Mouse (Mus musculus) kidney, adult 2 months (tissue): ENCODE data around the gene Ccnf.

Experiments used
- CTCF ChIP-seq: fragments of 200-500 bp; conservative IDR thresholded peaks from 2 replicates; pipeline ENCODE4 v1.5.1; 2011; ENCODE audit warnings: low read depth, mild to moderate bottlenecking, control low read depth, low read length, moderate library complexity, mixed read lengths; ENCODE audit not compliant: insufficient read depth, insufficient read length
- POLR2A ChIP-seq: fragments of 200-500 bp; IDR thresholded peaks from one replicate; pipeline ENCODE4 v1.6.1; 2011; ENCODE audit warnings: low read depth, low read length, control low read depth

GRCm38 (mm10) chr17:24212441-24213018 is 38.8 kb downstream of the Ccnf start:
- no peak for TF ChIP-seq CTCF
- TF ChIP-seq POLR2A: no peak
